9 mouse cellular contexts compared by ENCODE assay signal in the genomic region with DNA sequence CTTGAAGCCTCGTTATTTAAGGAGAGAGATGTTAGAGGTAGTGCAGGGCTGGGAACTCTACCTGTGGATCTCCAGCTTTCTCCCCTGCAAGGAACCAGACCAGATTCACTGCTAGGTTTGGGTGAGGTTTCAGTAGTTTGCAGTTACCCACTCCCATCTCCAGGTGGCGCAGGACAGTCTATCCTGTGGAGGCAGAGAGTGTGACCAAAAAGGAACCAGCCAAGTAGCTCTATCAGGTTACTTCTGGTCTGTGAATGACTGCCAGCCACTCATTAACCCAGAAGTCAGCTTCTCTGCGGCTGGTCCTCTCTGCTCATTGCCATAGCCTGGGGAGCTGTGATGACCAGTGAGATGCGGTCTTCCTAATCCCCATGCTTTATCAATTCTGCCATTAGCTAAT.
DNase-seq lines count a peak whose midpoint lies in the region; ATAC-seq and TF ChIP-seq lines count a peak whose summit lies in the region.
"Had no signal": no experiment of that assay in that cellular context is flagged by ENCODE, and none has a peak within 500 bp of the region (broad histone marks: within the 10 kb centered on the region; RNA-seq: fewer than 3 reads in every experiment).

No protein-coding gene starts in this region.

- no peak for ATAC-seq in liver, postnatal 0 days
- peak; percentile 85 for ATAC-seq in common myeloid progenitor, adult 5-6 weeks (replicated peaks; ENCODE audit: low read depth, poor library complexity, severe bottlenecking)

- no peak overlapping the region for H3K27ac ChIP-seq in liver, postnatal 0 days (ENCODE audit: low read depth)
- H3K27ac ChIP-seq in gastrocnemius, adult 2 months: no peak overlapping the region
- H3K27ac ChIP-seq: neural tube, embryonic 12.5 days had no signal

- WGBS in liver, postnatal 0 days (ENCODE audit: insufficient replicate concordance): 58% methylated on average over 4 of the region's 4 CpGs

- no peaks in the 10 kb centered on the region for H3K36me3 ChIP-seq in liver, postnatal 0 days (replicated peaks; ENCODE audit: insufficient read depth, low read length)

- no peaks in the 10 kb centered on the region for H3K4me1 ChIP-seq in liver, postnatal 0 days (ENCODE audit: insufficient read depth)
- H3K4me1 ChIP-seq: neural tube, embryonic 12.5 days had no signal

- H3K9me3 ChIP-seq in liver, postnatal 0 days (ENCODE audit: low read length): no peaks in the 10 kb centered on the region
- H3K9me3 ChIP-seq: neural tube, embryonic 12.5 days had no signal

- no peak overlapping the region for H3K4me2 ChIP-seq in liver, postnatal 0 days (ENCODE audit: low read depth, low read length)
- H3K4me2 ChIP-seq: neural tube, embryonic 12.5 days had no signal

- H3K27me3 ChIP-seq in liver, postnatal 0 days (ENCODE audit: insufficient read depth, low read length): no peaks in the 10 kb centered on the region
- H3K27me3 ChIP-seq: neural tube, embryonic 12.5 days had no signal

- no peak for TF ChIP-seq EP300 in liver, postnatal 0 days (IDR thresholded peaks at IDR 0.05; ENCODE audit: low read depth)

- no peak for DNase-seq in liver, postnatal 0 days
- no peak for DNase-seq in liver
- DNase-seq in gastrocnemius, adult 2 months: peak; percentile 64
- DNase-seq in lung, adult 18-20 months: peak; percentile 8 to 33
- DNase-seq in ovary, postnatal 36 days (ENCODE audit: low spot score): no peak
- no peak for DNase-seq in layer of hippocampus, adult 18-20 months (ENCODE audit: low spot score in 2 of 2)

- peak; percentile 47 for TF ChIP-seq CTCF in liver, postnatal 0 days (IDR thresholded peaks at IDR 0.05; ENCODE audit: low read depth)
- TF ChIP-seq CTCF in gastrocnemius, adult 2 months (IDR thresholded peaks at IDR 0.05): peak; percentile 69

- intact Hi-C loops in gastrocnemius, adult 2 months (cut with DNase I): loop anchor here (1.0 kb wide), 1 partner anchor 57 kb away; no protein-coding TSS in a partner anchor

- H3K4me3 ChIP-seq in liver, postnatal 0 days (ENCODE audit: low read depth, low read length): no peak overlapping the region
- H3K4me3 ChIP-seq in gastrocnemius, adult 2 months: no peak overlapping the region
- H3K4me3 ChIP-seq: erythroblast, embryonic 14.5 days; neural tube, embryonic 12.5 days had no signal

- no peak overlapping the region for H3K9ac ChIP-seq in liver, postnatal 0 days (replicated peaks)
- H3K9ac ChIP-seq: neural tube, embryonic 12.5 days had no signal

Comparison
In these comparisons a context has a peak if more than half of its experiments do, and no peak if none do; other contexts are left out.
1. DNase-seq: peak in gastrocnemius, adult 2 months (single experiment) and lung, adult 18-20 months (2 of 2); none in liver, postnatal 0 days (single experiment), liver (single experiment), ovary, postnatal 36 days (single experiment) and layer of hippocampus, adult 18-20 months (0 of 2).